Mouse (Mus musculus) G1E (cell line): ENCODE results near the gene Plxna2.

Source experiments
- CTCF ChIP-seq: IDR thresholded peaks from 2 replicates; pipeline ENCODE4 v1.5.1; 2012; ENCODE audit warnings: low read depth, low read length, inconsistent platforms, mixed read lengths
- TAL1 ChIP-seq: conservative IDR thresholded peaks from 2 replicates; pipeline ENCODE4 v1.6.1; 2012; ENCODE audit warnings: low read depth, low read length, inconsistent platforms, mixed read lengths

GRCm38 (mm10) chr1:194795316-194795715 is 177.3 kb downstream of the Plxna2 start:
- no peak for TF ChIP-seq CTCF
- no peak for TF ChIP-seq TAL1
